Mouse (Mus musculus) v-Abl transformed pro-B cells (cell line): ENCODE results near the gene Ddah1.
"Not testable (repeated sequence)": the region's sequence is repeated elsewhere in the genome, so short reads cannot be mapped to it uniquely, and the experiment has no call there.

ENCODE experiments used
- in situ Hi-C, 2 experiments: fragments of 400-800 bp; cut with MboI; formaldehyde crosslinking; loops; one replicate each; pipeline ENCODE4 v1.15.1; 2025; ENCODE audit not compliant: unreplicated experiment in 2 of 2

Gene Ddah1

GRCm38 (mm10) chr3:145855299-145855698, 96.8 kb downstream of the Ddah1 start:
- in situ Hi-C loops = no loop called here

- in situ Hi-C loops = no loop called here
These were observed 99.9 kb downstream of the Ddah1 start for GRCm38 (mm10) chr3:145858388-145858787.

- in situ Hi-C loops = no loop called here
These were observed 104.0 kb downstream of the Ddah1 start for GRCm38 (mm10) chr3:145862521-145862920.

- in situ Hi-C loops = no loop called here
These were observed 105.7 kb downstream of the Ddah1 start for GRCm38 (mm10) chr3:145864033-145864712.

- in situ Hi-C loops = no loop called here
These were observed 106.3 kb downstream of the Ddah1 start for GRCm38 (mm10) chr3:145864713-145865233.

GRCm38 (mm10) chr3:145872680-145873079, 114.2 kb downstream of the Ddah1 start:
- in situ Hi-C loops = no loop called here

GRCm38 (mm10) chr3:145873271-145873670, 114.8 kb downstream of the Ddah1 start:
- in situ Hi-C loops = no loop called here

- in situ Hi-C loops = no loop called here
These were observed 115.7 kb downstream of the Ddah1 start for GRCm38 (mm10) chr3:145874126-145874525.

GRCm38 (mm10) chr3:145876120-145876519, 117.6 kb downstream of the Ddah1 start:
- in situ Hi-C loops = no loop called here

GRCm38 (mm10) chr3:145878867-145879266, 120.4 kb downstream of the Ddah1 start:
- in situ Hi-C loops = not testable (repeated sequence)

- in situ Hi-C loops = no loop called here
These were observed 121.9 kb downstream of the Ddah1 start for GRCm38 (mm10) chr3:145880335-145880734.

- in situ Hi-C loops = no loop called here
These were observed 123.8 kb downstream of the Ddah1 start for GRCm38 (mm10) chr3:145882076-145882874.

- in situ Hi-C loops = no loop called here
These were observed 124.8 kb downstream of the Ddah1 start for GRCm38 (mm10) chr3:145883233-145883632.

- in situ Hi-C loops = no loop called here
These were observed 126.9 kb downstream of the Ddah1 start for GRCm38 (mm10) chr3:145885376-145885775.

GRCm38 (mm10) chr3:145885851-145886464, 127.5 kb downstream of the Ddah1 start:
- in situ Hi-C loops = no loop called here

- in situ Hi-C loops = no loop called here
These were observed 129.0 kb downstream of the Ddah1 start for GRCm38 (mm10) chr3:145887430-145887971.

GRCm38 (mm10) chr3:145890346-145891132, 132.1 kb downstream of the Ddah1 start:
- in situ Hi-C loops = loop anchor here in 1 of 2 experiments (10.0 kb wide), 1 partner anchor 736 kb away; no protein-coding TSS in a partner anchor

- in situ Hi-C loops = loop anchor here in 1 of 2 experiments (10.0 kb wide), 1 partner anchor 738 kb away; no protein-coding TSS in a partner anchor
These were observed 134.0 kb downstream of the Ddah1 start for GRCm38 (mm10) chr3:145892451-145892850.

GRCm38 (mm10) chr3:145894131-145894530, 135.7 kb downstream of the Ddah1 start:
- in situ Hi-C loops = loop anchor here in 1 of 2 experiments (10.0 kb wide), 1 partner anchor 739 kb away; no protein-coding TSS in a partner anchor

- in situ Hi-C loops = loop anchor here in 1 of 2 experiments (10.0 kb wide), 1 partner anchor 743 kb away; no protein-coding TSS in a partner anchor
These were observed 139.3 kb downstream of the Ddah1 start for GRCm38 (mm10) chr3:145897749-145898148.
